ENCODE assay signal across 8 mouse cellular contexts in the genomic region with DNA sequence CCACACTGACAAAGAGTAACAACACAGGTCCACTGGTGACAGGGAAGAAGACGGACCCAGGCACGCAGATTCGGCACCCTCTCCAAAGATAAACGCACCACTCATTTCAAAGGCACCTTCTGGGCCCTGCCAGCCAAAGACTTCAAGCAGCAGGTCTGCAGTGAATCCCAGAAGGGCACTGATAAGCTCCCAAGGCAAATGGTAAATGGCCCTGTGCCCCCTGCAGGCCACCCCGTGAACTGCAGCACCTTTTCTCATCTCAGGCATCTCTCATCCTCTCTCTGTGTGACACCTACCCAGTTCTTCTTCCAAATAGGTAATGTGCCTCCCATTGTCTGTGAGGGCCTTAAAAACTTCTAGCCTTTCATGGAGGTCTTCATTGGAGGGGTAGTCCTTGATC. TPM values are rescaled to one million over a fixed set of nuclear protein-coding genes. Genes with fewer than 3 reads are reported as not detected.
DNase-seq lines count a peak whose midpoint lies in the region; ATAC-seq and TF ChIP-seq lines count a peak whose summit lies in the region.

No protein-coding gene starts in this region.

- peaks cover 59% of the 10 kb centered on the region for H3K36me3 ChIP-seq in lung, embryonic 14.5 days (ENCODE audit: insufficient read depth)

- H3K27ac ChIP-seq in bone marrow macrophage, adult 2 months (ENCODE audit: insufficient read depth, low read depth, low read length) = no peak overlapping the region
- H3K27ac ChIP-seq in lung, embryonic 14.5 days (ENCODE audit: low read depth) = no peak overlapping the region

- no peak overlapping the region for H3K4me3 ChIP-seq in bone marrow macrophage, adult 2 months (ENCODE audit: insufficient read depth, low read length)
- H3K4me3 ChIP-seq in lung, embryonic 14.5 days (ENCODE audit: low read depth, low read length) = no peak overlapping the region

- H3K4me1 ChIP-seq in bone marrow macrophage, adult 2 months (ENCODE audit: control insufficient read depth, insufficient read depth, low read length) = peaks cover 11% of the 10 kb centered on the region
- peaks cover 7% of the 10 kb centered on the region for H3K4me1 ChIP-seq in lung, embryonic 14.5 days (ENCODE audit: insufficient read depth)

- no peak for TF ChIP-seq POLR2A in bone marrow macrophage, adult 2 months (IDR thresholded peaks at IDR 0.05; ENCODE audit: borderline replicate concordance, low read depth, low read length)

- ATAC-seq in frontal cortex, adult (ENCODE audit: low TSS enrichment) = no peak; the same call in 1 of the 2 replicates
- ATAC-seq in CD4-positive, CD25-positive, alpha-beta regulatory T cell, adult 4 months = peak; percentile 28
- ATAC-seq in erythroid progenitor cell, adult 5-6 weeks (replicated peaks; ENCODE audit: low FRiP score, poor library complexity, severe bottlenecking) = peak; percentile 76
- ATAC-seq in lung, embryonic 14.5 days (ENCODE audit: insufficient read depth) = no peak

- H3K9ac ChIP-seq in lung, embryonic 14.5 days = no peak overlapping the region

- no peaks in the 10 kb centered on the region for H3K9me3 ChIP-seq in lung, embryonic 14.5 days (ENCODE audit: low read depth, low read length)

- peak; percentile 80 for TF ChIP-seq CTCF in bone marrow macrophage, adult 2 months (IDR thresholded peaks at IDR 0.05; ENCODE audit: low read depth, low read length)
- TF ChIP-seq CTCF in lung, embryonic 14.5 days (IDR thresholded peaks at IDR 0.05; ENCODE audit: low read depth) = peak; percentile 95

- peak; percentile 47 to 65 for DNase-seq in frontal cortex, postnatal 14 days (ENCODE audit: low spot score in 2 of 2)
- DNase-seq in kidney, postnatal 4 days = peak; percentile 84 to 85
- peak; percentile 81 for DNase-seq in lung, embryonic 14.5 days
- DNase-seq in spleen, adult 12 weeks (ENCODE audit: low spot score) = peak; percentile 70

- WGBS in lung, embryonic 14.5 days = 26% methylated on average over 5 of the region's 5 CpGs

- H3K4me2 ChIP-seq in lung, embryonic 14.5 days = no peak overlapping the region

- H3K27me3 ChIP-seq in lung, embryonic 14.5 days (ENCODE audit: insufficient read depth, low read length) = no peaks in the 10 kb centered on the region

RNA-seq across cellular contexts. Expression of gene Tsc2, which starts 3.8 kb away (rescaled TPM):
- polyA plus RNA-seq in CD4-positive, CD25-positive, alpha-beta regulatory T cell, adult 4 months (2017; shearing (Covaris generic)) = 10 to 100 TPM; 20.5 to 28.2 TPM
- polyA plus RNA-seq in bone marrow macrophage, adult 2 months (2012; ENCODE audit: insufficient read depth, insufficient read length, missing spikeins) = 62.1 and 67.7 TPM in 2 replicates
- 49.0 and 56.6 TPM in 2 replicates for total RNA-seq in erythroid progenitor cell, adult 5-6 weeks (2015; ENCODE audit: low replicate concordance)
- total RNA-seq in erythroid progenitor cell, adult 5-6 weeks (2017; ENCODE audit: low replicate concordance) = 13.5 and 28.4 TPM in 2 replicates
- 62.2 and 66.5 TPM in 2 replicates for polyA plus RNA-seq in lung, embryonic 14.5 days (2014; fragmentation: Nextera tagmentation; extraction: Ambion mirVana)

RNA-seq across cellular contexts. Expression of gene Nthl1, which starts 3.8 kb away (rescaled TPM):
- 1 to 10 TPM; 3.1 to 6.0 TPM for polyA plus RNA-seq in CD4-positive, CD25-positive, alpha-beta regulatory T cell, adult 4 months (2017; shearing (Covaris generic))
- 4.1 and 6.2 TPM in 2 replicates for polyA plus RNA-seq in bone marrow macrophage, adult 2 months (2012; ENCODE audit: insufficient read depth, insufficient read length, missing spikeins)
- not detected in 2 replicates for total RNA-seq in erythroid progenitor cell, adult 5-6 weeks (2015; ENCODE audit: low replicate concordance)
- 0.39 and 1.1 TPM in 2 replicates for total RNA-seq in erythroid progenitor cell, adult 5-6 weeks (2017; ENCODE audit: low replicate concordance)
- 15.9 and 18.6 TPM in 2 replicates for polyA plus RNA-seq in lung, embryonic 14.5 days (2014; fragmentation: Nextera tagmentation; extraction: Ambion mirVana)

RNA-seq across cellular contexts. Expression of gene Slc9a3r2, which starts 21.5 kb away (rescaled TPM):
- not detected for polyA plus RNA-seq in CD4-positive, CD25-positive, alpha-beta regulatory T cell, adult 4 months (2017; shearing (Covaris generic))
- polyA plus RNA-seq in bone marrow macrophage, adult 2 months (2012; ENCODE audit: insufficient read depth, insufficient read length, missing spikeins) = 0.98 TPM in 1 of 2 replicates, not detected in the other
- 0.84 TPM in 1 of 2 replicates, not detected in the other for total RNA-seq in erythroid progenitor cell, adult 5-6 weeks (2015; ENCODE audit: low replicate concordance)
- total RNA-seq in erythroid progenitor cell, adult 5-6 weeks (2017; ENCODE audit: low replicate concordance) = not detected in 2 replicates
- 67.8 and 68.3 TPM in 2 replicates for polyA plus RNA-seq in lung, embryonic 14.5 days (2014; fragmentation: Nextera tagmentation; extraction: Ambion mirVana)

RNA-seq across cellular contexts. Expression of gene Npw, which starts 29.6 kb away (rescaled TPM):
- polyA plus RNA-seq in CD4-positive, CD25-positive, alpha-beta regulatory T cell, adult 4 months (2017; shearing (Covaris generic)) = not detected
- not detected in 2 replicates for polyA plus RNA-seq in bone marrow macrophage, adult 2 months (2012; ENCODE audit: insufficient read depth, insufficient read length, missing spikeins)
- not detected in 2 replicates for total RNA-seq in erythroid progenitor cell, adult 5-6 weeks (2015; ENCODE audit: low replicate concordance)
- total RNA-seq in erythroid progenitor cell, adult 5-6 weeks (2017; ENCODE audit: low replicate concordance) = not detected in 2 replicates
- 0.78 and 1.0 TPM in 2 replicates for polyA plus RNA-seq in lung, embryonic 14.5 days (2014; fragmentation: Nextera tagmentation; extraction: Ambion mirVana)

RNA-seq across cellular contexts. Expression of gene Zfp598, which starts 40.8 kb away (rescaled TPM):
- polyA plus RNA-seq in CD4-positive, CD25-positive, alpha-beta regulatory T cell, adult 4 months (2017; shearing (Covaris generic)) = 1 to 10 TPM; 3.7 to 5.4 TPM
- 28.0 and 29.6 TPM in 2 replicates for polyA plus RNA-seq in bone marrow macrophage, adult 2 months (2012; ENCODE audit: insufficient read depth, insufficient read length, missing spikeins)
- 13.4 and 18.4 TPM in 2 replicates for total RNA-seq in erythroid progenitor cell, adult 5-6 weeks (2015; ENCODE audit: low replicate concordance)
- 9.2 and 12.0 TPM in 2 replicates for total RNA-seq in erythroid progenitor cell, adult 5-6 weeks (2017; ENCODE audit: low replicate concordance)
- 32.9 and 34.0 TPM in 2 replicates for polyA plus RNA-seq in lung, embryonic 14.5 days (2014; fragmentation: Nextera tagmentation; extraction: Ambion mirVana)

Comparison
In these comparisons a context has a peak if more than half of its experiments do, and no peak if none do; other contexts are left out.
1. ATAC-seq: peak in CD4-positive, CD25-positive, alpha-beta regulatory T cell, adult 4 months (single experiment) and erythroid progenitor cell, adult 5-6 weeks (single experiment); none in frontal cortex, adult (single experiment) and lung, embryonic 14.5 days (single experiment).
2. RNA of gene Slc9a3r2, which starts 21.5 kb away (polyA plus RNA-seq): 67.8 to 68.3 TPM in lung, embryonic 14.5 days; 0.98 TPM in bone marrow macrophage, adult 2 months and not detected in CD4-positive, CD25-positive, alpha-beta regulatory T cell, adult 4 months; every median in the first group is over 10 times any median in the second.
3. Peak in every context shown above with its lines, with median percentiles within 50 percentile points of each other: DNase-seq.